Mouse (Mus musculus) left cerebral cortex, postnatal 36 days (tissue): Measurements from ENCODE around the gene Phactr2. TPM values are rescaled to one million over a fixed set of nuclear protein-coding genes. Genes with fewer than 3 reads are reported as not detected.

Experiments used
- DNase-seq, 2 experiments: peaks; one replicate each; pipeline ENCODE4 v3.0.0; 2021 to 2022; ENCODE audit warnings: low spot score in 2 of 2, mixed read lengths in 1 of 2
- intact Hi-C: fragments of 180-260 bp; cut with DNase I; formaldehyde crosslinking; loops from one replicate; pipeline ENCODE4 v1.15.1; 2025
- total RNA-seq, 2 experiments: library from RNA; stranded (reverse); gene quantifications; 2 replicates each; pipeline ENCODE4 v1.2.3; 2021

The Phactr2 gene
- total RNA-seq, 2 experiments from 2014 or later: 21.5 to 31.1 TPM

GRCm38 (mm10) chr10:13419246-13419645 lies 55.0 kb downstream of the Phactr2 start:
- intact Hi-C loops: no loop called here
- DNase-seq: no peak

- no peak for DNase-seq
- intact Hi-C loops: no loop called here
These were observed 58.6 kb downstream of the Phactr2 start for GRCm38 (mm10) chr10:13415489-13416104.

- intact Hi-C loops: no loop called here
- DNase-seq: no peak
These were observed 61.8 kb downstream of the Phactr2 start for GRCm38 (mm10) chr10:13412202-13412923.

GRCm38 (mm10) chr10:13411056-13411455 lies 63.2 kb downstream of the Phactr2 start:
- DNase-seq: no peak
- intact Hi-C loops: no loop called here

GRCm38 (mm10) chr10:13401971-13402370 lies 72.2 kb downstream of the Phactr2 start:
- no peak for DNase-seq
- intact Hi-C loops: no loop called here

GRCm38 (mm10) chr10:13395753-13396152 lies 78.5 kb downstream of the Phactr2 start:
- DNase-seq: no peak
- intact Hi-C loops: no loop called here

- no peak for DNase-seq
- intact Hi-C loops: no loop called here
These were observed 80.2 kb downstream of the Phactr2 start for GRCm38 (mm10) chr10:13394000-13394399.

- intact Hi-C loops: no loop called here
- DNase-seq: no peak
These were observed 85.9 kb downstream of the Phactr2 start for GRCm38 (mm10) chr10:13388116-13388922.

- no peak for DNase-seq
- intact Hi-C loops: no loop called here
These were observed 89.3 kb downstream of the Phactr2 start for GRCm38 (mm10) chr10:13384866-13385265.

- no peak for DNase-seq
- intact Hi-C loops: no loop called here
These were observed 96.3 kb downstream of the Phactr2 start for GRCm38 (mm10) chr10:13377895-13378294.

- intact Hi-C loops: no loop called here
- no peak for DNase-seq
These were observed 97.6 kb downstream of the Phactr2 start for GRCm38 (mm10) chr10:13376428-13377260.

- intact Hi-C loops: no loop called here
- DNase-seq: no peak
These were observed 98.4 kb downstream of the Phactr2 start for GRCm38 (mm10) chr10:13375820-13376219.

GRCm38 (mm10) chr10:13369581-13370375 lies 104.4 kb downstream of the Phactr2 start:
- intact Hi-C loops: loop anchor here (5.0 kb wide), 1 partner anchor 42 kb away; no protein-coding TSS in a partner anchor
- no peak for DNase-seq

- intact Hi-C loops: no loop called here
- DNase-seq: no peak
These were observed 110.0 kb downstream of the Phactr2 start for GRCm38 (mm10) chr10:13364286-13364580.

- intact Hi-C loops: no loop called here
- DNase-seq: no peak
These were observed 110.5 kb downstream of the Phactr2 start for GRCm38 (mm10) chr10:13363499-13364285.

- intact Hi-C loops: no loop called here
- no peak for DNase-seq
These were observed 113.3 kb downstream of the Phactr2 start for GRCm38 (mm10) chr10:13360913-13361312.

- no peak for DNase-seq
- intact Hi-C loops: no loop called here
These were observed 114.4 kb downstream of the Phactr2 start for GRCm38 (mm10) chr10:13359846-13360245.

GRCm38 (mm10) chr10:13358679-13359078 lies 115.5 kb downstream of the Phactr2 start:
- intact Hi-C loops: no loop called here
- no peak for DNase-seq
